Mouse (Mus musculus) neural tube, embryonic 15.5 days (tissue): ENCODE measurements around the gene 4930432M17Rik. TPM values are rescaled to one million over a fixed set of nuclear protein-coding genes. Genes with fewer than 3 reads are reported as not detected.

Source experiments
- ATAC-seq: fragments of 200-750 bp; cut with Nextera tagmentation; 2 replicates; pipeline ENCODE4 v1.8.0; 2017; ENCODE audit warnings: mild to moderate bottlenecking, moderate TSS enrichment, moderate library complexity; ENCODE audit not compliant: low FRiP score
- H3K27ac ChIP-seq: fragments of 300-500 bp; sonication (generic); replicated peaks from 2 replicates; pipeline ENCODE4 v1.5.1; 2015; ENCODE audit warnings: mild to moderate bottlenecking, inconsistent platforms
- H3K27me3 ChIP-seq: fragments of 300-500 bp; sonication (generic); replicated peaks from 2 replicates; pipeline ENCODE4 v1.6.1; 2015; ENCODE audit warnings: inconsistent platforms
- H3K36me3 ChIP-seq: fragments of 300-500 bp; sonication (generic); 2 replicates; pipeline ENCODE4 v1.6.1; 2015; ENCODE audit warnings: inconsistent platforms
- H3K4me1 ChIP-seq: fragments of 300-500 bp; sonication (generic); 2 replicates; pipeline ENCODE4 v1.6.1; 2015; ENCODE audit warnings: inconsistent platforms
- H3K4me2 ChIP-seq: fragments of 300-500 bp; sonication (generic); 2 replicates; pipeline ENCODE4 v1.6.1; 2015; ENCODE audit warnings: inconsistent platforms, mild to moderate bottlenecking, moderate library complexity
- H3K4me3 ChIP-seq: fragments of 300-500 bp; sonication (generic); replicated peaks from 2 replicates; pipeline ENCODE4 v1.5.1; 2015; ENCODE audit warnings: mild to moderate bottlenecking, inconsistent platforms
- H3K9ac ChIP-seq: fragments of 300-500 bp; sonication (generic); replicated peaks from 2 replicates; pipeline ENCODE4 v1.6.1; 2015; ENCODE audit warnings: mild to moderate bottlenecking, inconsistent platforms
- H3K9me3 ChIP-seq: fragments of 300-500 bp; sonication (generic); replicated peaks from 2 replicates; pipeline ENCODE4 v1.6.1; 2016; ENCODE audit warnings: inconsistent platforms
- WGBS: fragments of 180-500 bp; shearing (Covaris S2); methylation state at CpG from one replicate; pipeline ENCODE4 v1.1.7; 2015; ENCODE audit warnings: mixed read lengths; 5-methylcytosine and 5-hydroxymethylcytosine counted together
- polyA plus RNA-seq: library from polyadenylated mRNA; unstranded; fragments of >200 nt; fragmentation: Nextera tagmentation; extraction: Ambion mirVana; gene quantifications from 2 replicates; pipeline ENCODE4 v1.2.1, GENCODE M21; 2015

4930432M17Rik gene
- polyA plus RNA-seq, 1 experiment from 2014 or later, result not detected

- no peak overlapping the region for H3K9ac ChIP-seq
- H3K4me1 ChIP-seq, result 0 out of 2 replicates have a peak, but pooled peaks cover 4% of the 10 kb centered on the region
- ATAC-seq, result no peak
- H3K27ac ChIP-seq, result no peak overlapping the region
- WGBS, result 26% methylated on average over 7 of the region's 7 CpGs
- no peaks in the 10 kb centered on the region for H3K36me3 ChIP-seq
- H3K4me3 ChIP-seq, result no peak overlapping the region
- H3K27me3 ChIP-seq, result no peaks in the 10 kb centered on the region
- H3K9me3 ChIP-seq, result no peaks in the 10 kb centered on the region
- H3K4me2 ChIP-seq, result no peak overlapping the region
Measured at GRCm38 (mm10) chr3:121645447-121645846, 25.1 kb upstream of the 4930432M17Rik start.

GRCm38 (mm10) chr3:121646364-121647048 is 24.1 kb upstream of the 4930432M17Rik start:
- no peak overlapping the region for H3K9ac ChIP-seq
- no peak overlapping the region for H3K4me2 ChIP-seq
- no peaks in the 10 kb centered on the region for H3K36me3 ChIP-seq
- no peak overlapping the region for H3K4me3 ChIP-seq
- 0 out of 2 replicates have a peak, but pooled peaks cover 4% of the 10 kb centered on the region for H3K4me1 ChIP-seq
- ATAC-seq, result no peak
- no peak overlapping the region for H3K27ac ChIP-seq
- H3K9me3 ChIP-seq, result no peaks in the 10 kb centered on the region
- WGBS, result 49% methylated on average over 9 of the region's 9 CpGs
- H3K27me3 ChIP-seq, result no peaks in the 10 kb centered on the region

- Histone ChIP-seq H3K9ac (no peak overlapping the region), H3K4me3 (no peak overlapping the region), H3K9me3 (no peaks in the 10 kb centered on the region), H3K27ac (no peak overlapping the region), H3K27me3 (no peaks in the 10 kb centered on the region), H3K36me3 (no peaks in the 10 kb centered on the region), H3K4me1 (0 out of 2 replicates have a peak, but pooled peaks cover 4% of the 10 kb centered on the region), H3K4me2 (no peak overlapping the region)
- 94% methylated on average over 8 of the region's 8 CpGs for whole genome bisulfite sequencing
- no peak for ATAC-seq
Measured at GRCm38 (mm10) chr3:121648238-121648778, 22.3 kb upstream of the 4930432M17Rik start.

- no peak for ATAC-seq
- no peaks in the 10 kb centered on the region for H3K9me3 ChIP-seq
- H3K4me2 ChIP-seq, result no peak overlapping the region
- H3K27me3 ChIP-seq, result no peaks in the 10 kb centered on the region
- H3K36me3 ChIP-seq, result no peaks in the 10 kb centered on the region
- H3K27ac ChIP-seq, result no peak overlapping the region
- 0 out of 2 replicates have a peak, but pooled peaks cover 4% of the 10 kb centered on the region for H3K4me1 ChIP-seq
- WGBS, result 68% methylated on average over 10 of the region's 10 CpGs
- no peak overlapping the region for H3K4me3 ChIP-seq
- no peak overlapping the region for H3K9ac ChIP-seq
Measured at GRCm38 (mm10) chr3:121650052-121650671, 20.4 kb upstream of the 4930432M17Rik start.

GRCm38 (mm10) chr3:121651710-121652109 is 18.9 kb upstream of the 4930432M17Rik start:
- Histone ChIP-seq H3K27ac (no peak overlapping the region), H3K4me1 (0 out of 2 replicates have a peak, but pooled peaks cover 1% of the 10 kb centered on the region), H3K4me2 (no peak overlapping the region), H3K4me3 (no peak overlapping the region), H3K9ac (no peak overlapping the region), H3K27me3 (no peaks in the 10 kb centered on the region), H3K9me3 (no peaks in the 10 kb centered on the region), H3K36me3 (no peaks in the 10 kb centered on the region)
- 76% methylated on average over 3 of the region's 3 CpGs for WGBS
- ATAC-seq, result no peak

- Histone ChIP-seq H3K4me3 (no peak overlapping the region), H3K9ac (no peak overlapping the region), H3K9me3 (no peaks in the 10 kb centered on the region), H3K4me2 (no peak overlapping the region), H3K4me1 (no peaks in the 10 kb centered on the region), H3K36me3 (no peaks in the 10 kb centered on the region), H3K27me3 (no peaks in the 10 kb centered on the region), H3K27ac (no peak overlapping the region)
- no peak for ATAC-seq
- 64% methylated on average over 1 of the region's 1 CpGs for WGBS
Measured at GRCm38 (mm10) chr3:121652186-121652585, 18.4 kb upstream of the 4930432M17Rik start.

- Histone ChIP-seq H3K4me1 (no peaks in the 10 kb centered on the region), H3K4me3 (no peak overlapping the region), H3K27me3 (no peaks in the 10 kb centered on the region), H3K4me2 (no peak overlapping the region), H3K9me3 (no peaks in the 10 kb centered on the region), H3K27ac (no peak overlapping the region), H3K9ac (no peak overlapping the region), H3K36me3 (no peaks in the 10 kb centered on the region)
- ATAC-seq, result no peak
- WGBS, result 97% methylated on average over 4 of the region's 4 CpGs
Measured at GRCm38 (mm10) chr3:121656922-121657321, 13.6 kb upstream of the 4930432M17Rik start.

GRCm38 (mm10) chr3:121662705-121663469 is 7.7 kb upstream of the 4930432M17Rik start:
- WGBS, result 45% methylated on average over 4 of the region's 4 CpGs
- Histone ChIP-seq H3K27ac (no peak overlapping the region), H3K9me3 (no peaks in the 10 kb centered on the region), H3K4me2 (no peak overlapping the region), H3K36me3 (no peaks in the 10 kb centered on the region), H3K4me3 (no peak overlapping the region), H3K4me1 (no peaks in the 10 kb centered on the region), H3K27me3 (no peaks in the 10 kb centered on the region), H3K9ac (no peak overlapping the region)
- no peak for ATAC-seq

GRCm38 (mm10) chr3:121663470-121663847 is 7.1 kb upstream of the 4930432M17Rik start:
- Histone ChIP-seq H3K9me3 (no peaks in the 10 kb centered on the region), H3K36me3 (no peaks in the 10 kb centered on the region), H3K4me1 (no peaks in the 10 kb centered on the region), H3K9ac (no peak overlapping the region), H3K4me3 (no peak overlapping the region), H3K27ac (no peak overlapping the region), H3K27me3 (no peaks in the 10 kb centered on the region), H3K4me2 (no peak overlapping the region)
- WGBS, result 96% methylated on average over 9 of the region's 9 CpGs
- no peak for ATAC-seq

GRCm38 (mm10) chr3:121672135-121672790 is 1.7 kb downstream of the 4930432M17Rik start:
- Histone ChIP-seq H3K9ac (no peak overlapping the region), H3K36me3 (no peaks in the 10 kb centered on the region), H3K9me3 (no peaks in the 10 kb centered on the region), H3K27me3 (no peaks in the 10 kb centered on the region), H3K4me1 (no peaks in the 10 kb centered on the region), H3K27ac (no peak overlapping the region), H3K4me2 (no peak overlapping the region), H3K4me3 (no peak overlapping the region)
- 81% methylated on average over 5 of the region's 5 CpGs for WGBS
- no peak for ATAC-seq

GRCm38 (mm10) chr3:121678935-121679334 is 8.4 kb downstream of the 4930432M17Rik start:
- 61% methylated on average over 4 of the region's 4 CpGs for WGBS
- no peaks in the 10 kb centered on the region for H3K9me3 ChIP-seq
- no peak overlapping the region for H3K27ac ChIP-seq
- H3K36me3 ChIP-seq, result no peaks in the 10 kb centered on the region
- H3K4me3 ChIP-seq, result no peak overlapping the region
- H3K9ac ChIP-seq, result no peak overlapping the region
- no peaks in the 10 kb centered on the region for H3K27me3 ChIP-seq
- no peak for ATAC-seq
- H3K4me1 ChIP-seq, result no peaks in the 10 kb centered on the region
- H3K4me2 ChIP-seq, result no peak overlapping the region
